Mouse (Mus musculus) left cerebral cortex, adult 2 months (tissue): ENCODE measurements around the gene Hmgcs1. TPM values are rescaled to one million over a fixed set of nuclear protein-coding genes. Genes with fewer than 3 reads are reported as not detected.
"Not testable (repeated sequence)": the region's sequence is repeated elsewhere in the genome, so short reads cannot be mapped to it uniquely, and the experiment has no call there.

Experiments used
- DNase-seq, 2 experiments: peaks; one replicate each; pipeline ENCODE4 v3.0.0; 2021 to 2022; ENCODE audit warnings: low spot score in 2 of 2, mixed read lengths in 1 of 2; ENCODE audit errors: extremely low spot score in 1 of 2
- H3K27ac ChIP-seq: fragments of 200-600 bp; 2 replicates; pipeline ENCODE4 v1.8.1; 2022
- H3K4me3 ChIP-seq: fragments of 200-600 bp; 2 replicates; pipeline ENCODE4 v1.8.1; 2022
- CTCF ChIP-seq: fragments of 200-600 bp; IDR thresholded peaks from 2 replicates; pipeline ENCODE4 v1.8.1; 2022; ENCODE audit warnings: antibody characterized with exemption, mild to moderate bottlenecking, moderate library complexity
- intact Hi-C: fragments of 180-260 bp; cut with DNase I; formaldehyde crosslinking; loops from one replicate; pipeline ENCODE4 v1.15.1; 2025
- total RNA-seq, 2 experiments: library from RNA; stranded (reverse); gene quantifications; 2 replicates each; pipeline ENCODE4 v1.2.3; 2021

Hmgcs1 gene
- total RNA-seq, 2 experiments from 2014 or later: 234 to 239 TPM

- no peak for DNase-seq
- H3K4me3 ChIP-seq: no peak overlapping the region
- intact Hi-C loops: no loop called here
- no peak overlapping the region for H3K27ac ChIP-seq
- no peak for TF ChIP-seq CTCF
Observed at GRCm38 (mm10) chr13:119678794-119679193, 11.4 kb upstream of the Hmgcs1 start.

- no peak for TF ChIP-seq CTCF
- Histone ChIP-seq H3K27ac (no peak overlapping the region), H3K4me3 (no peak overlapping the region)
- intact Hi-C loops: no loop called here
- DNase-seq: no peak
Observed at GRCm38 (mm10) chr13:119679721-119680120, 10.5 kb upstream of the Hmgcs1 start.

GRCm38 (mm10) chr13:119681161-119681560, 9.0 kb upstream of the Hmgcs1 start:
- no peak for DNase-seq
- Histone ChIP-seq H3K4me3 (no peak overlapping the region), H3K27ac (no peak overlapping the region)
- intact Hi-C loops: no loop called here
- no peak for TF ChIP-seq CTCF

- no peak overlapping the region for H3K27ac ChIP-seq
- no peak for TF ChIP-seq CTCF
- H3K4me3 ChIP-seq: no peak overlapping the region
- intact Hi-C loops: no loop called here
- DNase-seq: no peak
Observed at GRCm38 (mm10) chr13:119684416-119685177, 5.6 kb upstream of the Hmgcs1 start.

DNA sequence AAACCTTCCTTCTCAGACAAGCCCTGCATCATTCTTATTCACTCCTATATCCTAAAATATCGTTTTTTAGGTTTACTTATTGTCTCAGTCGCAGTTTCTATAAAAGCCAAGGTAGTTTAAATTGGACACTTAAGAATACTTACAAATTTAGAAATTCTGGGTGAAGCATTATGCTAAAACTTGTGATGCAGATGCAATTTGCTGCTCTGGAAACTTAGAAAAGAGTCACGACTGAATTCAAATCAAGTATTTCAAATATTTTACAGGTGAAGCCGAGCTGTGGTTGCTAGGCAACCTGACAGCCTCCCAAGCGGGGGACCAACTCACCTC, 505 bp upstream of the Hmgcs1 start:
- Histone ChIP-seq H3K27ac (peak overlapping the region; percentile 79), H3K4me3 (peak overlapping the region; percentile 52)
- intact Hi-C loops: loop anchor here (2.0 to 5.0 kb wide), 2 partner anchors 47 to 65 kb away; partner anchors contain the start of gene Nim1k
- DNase-seq: no peak
- TF ChIP-seq CTCF: no peak

- peak overlapping the region; percentile 100 for H3K4me3 ChIP-seq
- intact Hi-C loops: loop anchor here (2.0 to 5.0 kb wide), 2 partner anchors 49 to 64 kb away; partner anchors contain the start of gene Nim1k
- peak overlapping the region; percentile 95 for H3K27ac ChIP-seq
- no peak for DNase-seq
- no peak; the same call in 1 of the 2 replicates for TF ChIP-seq CTCF
Observed at GRCm38 (mm10) chr13:119690876-119691620, 869 bp downstream of the Hmgcs1 start.

DNA sequence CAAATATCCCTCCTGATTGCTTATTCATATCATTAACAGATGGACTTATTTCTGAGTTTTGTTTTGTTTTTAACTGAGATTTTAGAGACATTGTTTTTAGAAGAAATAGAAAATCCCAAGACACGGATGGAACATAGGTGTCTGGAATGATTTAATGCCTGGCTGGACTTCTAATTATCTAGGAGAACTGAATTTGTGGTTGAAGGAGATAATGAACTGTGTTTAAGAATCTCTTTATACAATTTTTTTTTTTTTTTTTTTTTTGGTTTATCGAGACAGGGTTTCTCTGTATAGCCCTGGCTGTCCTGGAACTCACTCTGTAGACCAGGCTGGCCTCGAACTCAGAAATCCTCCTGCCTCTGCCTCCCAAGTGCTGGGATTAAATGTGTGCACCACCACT, 1.8 kb downstream of the Hmgcs1 start:
- intact Hi-C loops: loop anchor here (2.0 to 5.0 kb wide), 2 partner anchors 50 to 63 kb away; partner anchors contain the start of gene Nim1k
- DNase-seq, H3K27ac ChIP-seq: not testable (repeated sequence)
- H3K4me3 ChIP-seq: peak overlapping the region; percentile 100

- no peak for TF ChIP-seq CTCF
- Histone ChIP-seq H3K4me3 (no peak overlapping the region), H3K27ac (no peak overlapping the region)
- intact Hi-C loops: no loop called here
- no peak for DNase-seq
Observed at GRCm38 (mm10) chr13:119695676-119696075, 5.5 kb downstream of the Hmgcs1 start.

- no peak for DNase-seq
- Histone ChIP-seq H3K4me3 (no peak overlapping the region), H3K27ac (no peak overlapping the region)
- TF ChIP-seq CTCF: no peak
- intact Hi-C loops: no loop called here
Observed at GRCm38 (mm10) chr13:119696496-119696895, 6.3 kb downstream of the Hmgcs1 start.

GRCm38 (mm10) chr13:119698436-119698835, 8.3 kb downstream of the Hmgcs1 start:
- TF ChIP-seq CTCF: no peak
- no peak overlapping the region for H3K4me3 ChIP-seq
- intact Hi-C loops: no loop called here
- DNase-seq: no peak
- H3K27ac ChIP-seq: no peak overlapping the region

GRCm38 (mm10) chr13:119704280-119704679, 14.1 kb downstream of the Hmgcs1 start:
- intact Hi-C loops: no loop called here
- no peak for TF ChIP-seq CTCF
- H3K4me3 ChIP-seq: no peak overlapping the region

GRCm38 (mm10) chr13:119706278-119706880, 16.2 kb downstream of the Hmgcs1 start:
- H3K4me3 ChIP-seq, DNase-seq, intact Hi-C loops, H3K27ac ChIP-seq: not testable (repeated sequence)

More at GRCm38 (mm10) chr13:119704280-119704679, 14.1 kb downstream of the Hmgcs1 start:
- DNase-seq: no peak
- H3K27ac ChIP-seq: no peak overlapping the region
